Mouse (Mus musculus) myocyte (in vitro differentiated cells): Measurements from ENCODE around the gene Phlpp1.

Source experiments
- CEBPB ChIP-seq: IDR thresholded peaks from 2 replicates; pipeline ENCODE4 v1.6.1; 2011; ENCODE audit warnings: mild to moderate bottlenecking, moderate library complexity; ENCODE audit not compliant: poor library complexity, insufficient read depth, severe bottlenecking
- MAX ChIP-seq: IDR thresholded peaks from one replicate; pipeline ENCODE4 v1.6.1; 2011; ENCODE audit warnings: low read depth, mild to moderate bottlenecking, control low read depth
- POLR2A ChIP-seq: IDR thresholded peaks from one replicate; pipeline ENCODE4 v1.6.1; 2011; ENCODE audit warnings: low read depth, mild to moderate bottlenecking, control low read depth, moderate library complexity; ENCODE audit not compliant: insufficient read length
- POLR2AphosphoS2 ChIP-seq: IDR thresholded peaks from one replicate; pipeline ENCODE4 v1.6.1; 2011; ENCODE audit warnings: low read depth, control low read depth; ENCODE audit not compliant: insufficient read length
- TCF12 ChIP-seq: IDR thresholded peaks from one replicate; pipeline ENCODE4 v1.6.1; 2011; ENCODE audit warnings: mild to moderate bottlenecking, control low read depth; ENCODE audit not compliant: poor library complexity, insufficient read depth, severe bottlenecking

- TF ChIP-seq POLR2A: no peak
- TF ChIP-seq CEBPB: no peak
- TF ChIP-seq TCF12: peak; percentile 82
- no peak for TF ChIP-seq MAX
- TF ChIP-seq POLR2AphosphoS2: no peak
Observed at GRCm38 (mm10) chr1:106201929-106202328, 30.4 kb downstream of the Phlpp1 start.
